Mouse (Mus musculus): ENCODE measurements at regions not wholly inside any gene's neighbourhood (a gene's known extent, or its start where the extent isn't known, plus 50 kb on each side); places are given as distances from the start of the nearest gene placed in this dataset.

DNA sequence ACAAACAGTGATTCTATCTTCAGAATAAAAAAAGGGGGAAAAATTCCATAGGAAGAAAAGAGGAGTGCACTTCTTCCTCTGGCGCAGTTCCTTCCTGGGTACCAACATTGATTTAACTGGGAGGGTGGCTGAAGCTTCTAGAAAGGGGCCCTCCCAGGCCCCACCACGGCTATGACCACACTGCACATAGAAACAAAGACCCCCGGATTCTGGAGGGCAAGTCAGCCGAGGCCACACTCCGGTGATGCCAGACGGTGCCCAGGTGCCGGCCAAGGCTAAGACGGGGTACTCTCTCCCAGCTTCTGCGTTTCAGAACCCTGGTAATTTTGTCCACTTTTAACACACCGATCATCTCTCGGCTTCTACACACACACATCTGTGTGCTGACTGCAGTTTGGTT, 435.8 kb downstream of the Zfp536 start:
- TF ChIP-seq CTCF (IDR thresholded peaks at IDR 0.05; ENCODE audit: control insufficient read depth, insufficient read depth, insufficient read length) (no peak), MAX (IDR thresholded peaks at IDR 0.05) (no peak), MYOG (IDR thresholded peaks at IDR 0.05; ENCODE audit: control insufficient read depth, extremely low read depth, insufficient read length) (no peak), USF1 (IDR thresholded peaks at IDR 0.05; ENCODE audit: low read depth) (no peak), MYOD1 (IDR thresholded peaks at IDR 0.05; ENCODE audit: control insufficient read depth, insufficient read length, low read depth) (no peak)
